Mouse (Mus musculus): ENCODE results near the gene Nrgn.

DNA sequence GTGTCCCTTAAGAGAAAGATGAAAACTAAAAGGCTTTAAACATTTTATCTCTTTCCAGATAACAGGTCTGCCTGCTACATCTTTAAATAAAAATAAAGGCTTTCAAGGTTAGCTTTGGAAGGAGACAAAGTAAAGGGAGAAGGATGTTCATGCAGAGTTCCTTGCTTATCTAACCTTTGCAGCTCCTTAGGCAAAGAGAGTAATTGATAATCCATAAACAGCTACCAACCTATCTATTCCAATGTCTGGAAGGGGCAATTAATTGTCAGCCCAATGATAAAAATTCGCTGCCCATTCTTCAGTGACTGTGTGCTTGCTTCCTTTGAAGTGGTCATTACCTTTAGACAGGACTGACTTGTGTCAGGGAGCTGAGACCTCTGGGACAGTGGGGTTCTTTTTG, 11.1 kb upstream of the Nrgn start:
- TF ChIP-seq POLR2A (IDR thresholded peaks at IDR 0.05; ENCODE audit: insufficient read depth, low read depth, low read length) (no peak), CTCF (IDR thresholded peaks at IDR 0.05) (no peak), EP300 (IDR thresholded peaks at IDR 0.05; ENCODE audit: insufficient read depth, low read depth, low read length) (no peak)

Measured in heart, adult 2 months (tissue).